Mouse (Mus musculus) adrenal gland, adult 8-10 months (tissue): ENCODE data around the gene Gabpb1. TPM values are rescaled to one million over a fixed set of nuclear protein-coding genes. Genes with fewer than 3 reads are reported as not detected.
"Not testable (repeated sequence)": the region's sequence is repeated elsewhere in the genome, so short reads cannot be mapped to it uniquely, and the experiment has no call there.

Source experiments
- DNase-seq: peaks from one replicate; pipeline ENCODE4 v3.0.0; 2022
- total RNA-seq, 4 experiments: library from RNA; stranded (reverse); gene quantifications; 2 replicates each; pipeline ENCODE4 v1.2.4; 2022

Gene Gabpb1
- total RNA-seq, 4 experiments from 2014 or later, result 16.4 to 21.1 (median 18.6) TPM

GRCm38 (mm10) chr2:126635939-126636823 lies 40.0 kb downstream of the Gabpb1 start:
- no peak for DNase-seq

GRCm38 (mm10) chr2:126633165-126633564 lies 43.0 kb downstream of the Gabpb1 start:
- no peak for DNase-seq

GRCm38 (mm10) chr2:126628455-126628995 lies 47.6 kb downstream of the Gabpb1 start:
- DNase-seq, result no peak

- DNase-seq, result no peak
These were observed 53.0 kb downstream of the Gabpb1 start for GRCm38 (mm10) chr2:126623138-126623537.

GRCm38 (mm10) chr2:126622455-126622854 lies 53.7 kb downstream of the Gabpb1 start:
- no peak for DNase-seq

- DNase-seq, result no peak
These were observed 56.9 kb downstream of the Gabpb1 start, which contains the start of gene Hdc for GRCm38 (mm10) chr2:126619249-126619704. TSS of gene Hdc (minus strand) at chr2:126619299.

GRCm38 (mm10) chr2:126618470-126619179 lies 57.5 kb downstream of the Gabpb1 start:
- no peak for DNase-seq

GRCm38 (mm10) chr2:126615355-126615754 lies 60.8 kb downstream of the Gabpb1 start:
- DNase-seq, result no peak

GRCm38 (mm10) chr2:126609600-126609999 lies 66.5 kb downstream of the Gabpb1 start:
- DNase-seq, result not testable (repeated sequence)

GRCm38 (mm10) chr2:126607553-126608203 lies 68.5 kb downstream of the Gabpb1 start:
- DNase-seq, result no peak

GRCm38 (mm10) chr2:126606688-126607062 lies 69.5 kb downstream of the Gabpb1 start:
- no peak for DNase-seq

GRCm38 (mm10) chr2:126606061-126606687 lies 70.0 kb downstream of the Gabpb1 start:
- no peak for DNase-seq

GRCm38 (mm10) chr2:126601918-126602600 lies 74.1 kb downstream of the Gabpb1 start:
- DNase-seq, result no peak

- DNase-seq, result no peak
These were observed 75.6 kb downstream of the Gabpb1 start for GRCm38 (mm10) chr2:126600533-126600932.

GRCm38 (mm10) chr2:126599005-126599404 lies 77.1 kb downstream of the Gabpb1 start:
- DNase-seq, result no peak

- DNase-seq, result no peak
These were observed 77.8 kb downstream of the Gabpb1 start for GRCm38 (mm10) chr2:126598359-126598758.

- no peak for DNase-seq
These were observed 78.6 kb downstream of the Gabpb1 start for GRCm38 (mm10) chr2:126597279-126598241.

GRCm38 (mm10) chr2:126596347-126597072 lies 79.6 kb downstream of the Gabpb1 start:
- no peak for DNase-seq

GRCm38 (mm10) chr2:126593831-126594610 lies 82.1 kb downstream of the Gabpb1 start:
- no peak for DNase-seq
